Mouse (Mus musculus): Measurements from ENCODE around the gene Hivep1. TPM values are rescaled to one million over a fixed set of nuclear protein-coding genes. Genes with fewer than 3 reads are reported as not detected.

The Hivep1 gene
- polyA plus RNA-seq, 2 experiments from 2014 or later, result 9.0 to 16.6 TPM

- no peak for ATAC-seq
Measured at GRCm38 (mm10) chr13:42076751-42077302, 25.0 kb downstream of the Hivep1 start.

- ATAC-seq, result peak; percentile 65
Measured at GRCm38 (mm10) chr13:42077629-42078028, 25.8 kb downstream of the Hivep1 start.

GRCm38 (mm10) chr13:42080131-42080916 is 28.5 kb downstream of the Hivep1 start:
- ATAC-seq, result no peak

GRCm38 (mm10) chr13:42088339-42088738 is 36.5 kb downstream of the Hivep1 start:
- ATAC-seq, result no peak

- no peak for ATAC-seq
Measured at GRCm38 (mm10) chr13:42089025-42089424, 37.2 kb downstream of the Hivep1 start.

GRCm38 (mm10) chr13:42090751-42091150 is 38.9 kb downstream of the Hivep1 start:
- ATAC-seq, result no peak

GRCm38 (mm10) chr13:42092392-42093139 is 40.7 kb downstream of the Hivep1 start:
- no peak for ATAC-seq

GRCm38 (mm10) chr13:42093268-42094042 is 41.6 kb downstream of the Hivep1 start:
- peak; percentile 61 for ATAC-seq

GRCm38 (mm10) chr13:42095826-42096515 is 44.1 kb downstream of the Hivep1 start:
- ATAC-seq, result peak; percentile 84

- ATAC-seq, result no peak
Measured at GRCm38 (mm10) chr13:42097109-42097508, 45.3 kb downstream of the Hivep1 start.

GRCm38 (mm10) chr13:42098522-42098921 is 46.7 kb downstream of the Hivep1 start:
- ATAC-seq, result no peak

- no peak for ATAC-seq
Measured at GRCm38 (mm10) chr13:42099523-42099922, 47.7 kb downstream of the Hivep1 start.

- ATAC-seq, result peak; percentile 20
Measured at GRCm38 (mm10) chr13:42101440-42102190, 49.8 kb downstream of the Hivep1 start.

GRCm38 (mm10) chr13:42102980-42103379 is 51.2 kb downstream of the Hivep1 start:
- ATAC-seq, result peak; percentile 91

- ATAC-seq, result peak; percentile 41
Measured at GRCm38 (mm10) chr13:42103486-42104166, 51.8 kb downstream of the Hivep1 start.

- ATAC-seq, result no peak
Measured at GRCm38 (mm10) chr13:42104371-42104770, 52.5 kb downstream of the Hivep1 start.

GRCm38 (mm10) chr13:42108483-42109215 is 56.8 kb downstream of the Hivep1 start:
- ATAC-seq, result no peak

- ATAC-seq, result no peak
Measured at GRCm38 (mm10) chr13:42110416-42110815, 58.6 kb downstream of the Hivep1 start.

GRCm38 (mm10) chr13:42112071-42112470 is 60.2 kb downstream of the Hivep1 start:
- no peak for ATAC-seq

GRCm38 (mm10) chr13:42112748-42113147 is 60.9 kb downstream of the Hivep1 start:
- no peak for ATAC-seq

Data from activated CD4-positive, CD25-positive, alpha-beta regulatory T cell, adult 4 months (primary cell).